Mouse (Mus musculus) MEL-GATA-1-ER (cell line): ENCODE results near the gene E130218I03Rik.

Experiments used
- DNase-seq: peaks from one replicate; pipeline ENCODE4 v3.0.0-alpha.2; 2012; ENCODE audit warnings: low read depth; ENCODE audit errors: extremely low read depth

Gene E130218I03Rik

GRCm38 (mm10) chr4:134243516-134244250 is at the start of gene E130218I03Rik:
Gene E130218I03Rik, plus strand, starts transcription at chr4:134243662.
- DNase-seq = no peak

- DNase-seq = no peak
Observed at GRCm38 (mm10) chr4:134199371-134199770, 44.1 kb upstream of the E130218I03Rik start.

GRCm38 (mm10) chr4:134202904-134203303 is 40.6 kb upstream of the E130218I03Rik start, which contains the start of gene Gm7534:
Gene Gm7534, minus strand, starts transcription at chr4:134203004.
- no peak for DNase-seq

- DNase-seq = no peak
Observed at GRCm38 (mm10) chr4:134203340-134203896, 40.0 kb upstream of the E130218I03Rik start.

- no peak for DNase-seq
Observed at GRCm38 (mm10) chr4:134206488-134207053, 36.9 kb upstream of the E130218I03Rik start.

GRCm38 (mm10) chr4:134222793-134223600 is 20.5 kb upstream of the E130218I03Rik start:
- DNase-seq = no peak

GRCm38 (mm10) chr4:134227194-134227593 is 16.3 kb upstream of the E130218I03Rik start, which contains the start of gene Catsper4:
Gene Catsper4, minus strand, starts transcription at chr4:134227383.
- DNase-seq = no peak

GRCm38 (mm10) chr4:134230431-134230830 is 13.0 kb upstream of the E130218I03Rik start:
- no peak for DNase-seq

- no peak for DNase-seq
Observed at GRCm38 (mm10) chr4:134234876-134235275, 8.6 kb upstream of the E130218I03Rik start.

GRCm38 (mm10) chr4:134237582-134238278 is 5.7 kb upstream of the E130218I03Rik start:
- DNase-seq = no peak

- no peak for DNase-seq
Observed at GRCm38 (mm10) chr4:134238279-134238651, 5.2 kb upstream of the E130218I03Rik start, which contains the start of gene Cnksr1. Gene Cnksr1, minus strand, starts transcription at chr4:134238399.

- no peak for DNase-seq
Observed at GRCm38 (mm10) chr4:134238686-134239085, 4.8 kb upstream of the E130218I03Rik start.

GRCm38 (mm10) chr4:134245148-134245843 is 1.8 kb downstream of the E130218I03Rik start, which contains the start of gene Zfp593:
Gene Zfp593, minus strand, starts transcription at chr4:134245592.
- DNase-seq = peak; percentile 59

- DNase-seq = no peak
Observed at GRCm38 (mm10) chr4:134246256-134246655, 2.8 kb downstream of the E130218I03Rik start.

GRCm38 (mm10) chr4:134246719-134247258 is 3.3 kb downstream of the E130218I03Rik start, which contains the start of gene Gm30191:
Gene Gm30191, plus strand, starts transcription at chr4:134246935.
- DNase-seq = no peak

- DNase-seq = no peak
Observed at GRCm38 (mm10) chr4:134249651-134250050, 6.2 kb downstream of the E130218I03Rik start.

GRCm38 (mm10) chr4:134250116-134250929 is 6.9 kb downstream of the E130218I03Rik start:
- DNase-seq = no peak

- DNase-seq = no peak
Observed at GRCm38 (mm10) chr4:134250930-134251240, 7.4 kb downstream of the E130218I03Rik start.
